Mouse (Mus musculus): ENCODE measurements around the gene Ddit4l. TPM values are rescaled to one million over a fixed set of nuclear protein-coding genes. Genes with fewer than 3 reads are reported as not detected.

Ddit4l gene
- polyA plus RNA-seq (2017; shearing (Covaris generic)): not detected

DNA sequence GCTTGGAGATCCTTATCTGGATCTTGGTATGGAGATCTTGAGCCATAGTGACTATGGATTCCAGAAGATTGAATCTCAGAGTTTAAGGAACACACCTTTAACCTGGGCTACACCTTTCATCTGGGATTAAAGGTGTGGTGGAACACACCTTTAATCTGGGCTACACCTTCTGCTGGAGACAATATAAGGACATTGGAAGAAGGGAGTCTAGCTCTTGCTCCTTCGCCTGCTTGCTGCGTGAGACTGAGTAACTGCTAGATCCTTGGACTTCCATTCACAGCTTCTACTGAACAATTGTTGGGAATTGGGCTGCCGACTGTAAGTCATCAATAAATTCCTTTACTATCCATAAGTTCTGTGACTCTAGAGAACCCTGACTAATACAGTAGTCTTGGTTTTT is at the start of gene Ddit4l:
Gene Ddit4l (plus strand): TSS at position 301 of the 400 bp plus-strand sequence.

GRCm38 (mm10) chr3:137671224-137671623 is 49.8 kb downstream of the Ddit4l start, which contains the start of gene Gm21962:
Gm21962 (plus strand) TSS chr3:137671524.

Other genes starting within 250 kb of the Ddit4l start
- not detected for gene Gm21962, start 49.9 kb downstream of the Ddit4l start, polyA plus RNA-seq (2017; shearing (Covaris generic))
- 854 TPM for gene H2afz, start 242.9 kb downstream of the Ddit4l start, polyA plus RNA-seq (2017; shearing (Covaris generic))
- 5.5 TPM for gene Dnajb14, start 246.1 kb downstream of the Ddit4l start, polyA plus RNA-seq (2017; shearing (Covaris generic))

All from naive thymus-derived CD4-positive, alpha-beta T cell, adult 5 months (primary cell).